Mouse (Mus musculus): Measurements from ENCODE around the gene Prss28.

DNA sequence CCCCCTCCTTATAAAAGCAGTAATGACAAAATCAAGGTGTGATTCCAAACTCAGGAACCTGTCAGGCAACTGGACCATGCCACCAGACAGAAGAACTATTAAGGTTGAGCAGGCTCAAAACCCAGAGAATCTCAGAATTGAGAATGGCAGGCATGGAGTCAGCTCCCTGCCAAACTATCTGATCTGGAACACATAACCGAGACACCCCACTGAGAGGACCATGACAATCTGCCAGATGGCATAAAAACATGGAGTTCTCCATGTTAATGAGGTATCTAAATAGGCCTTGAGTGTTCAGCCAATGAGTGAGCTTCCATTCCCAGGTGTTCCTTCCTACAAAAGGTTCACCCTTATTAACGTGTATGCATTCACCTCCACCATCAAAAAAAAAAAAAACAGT lies 52.8 kb downstream of the Prss28 start:
- TF ChIP-seq POLR2A (IDR thresholded peaks at IDR 0.05; ENCODE audit: borderline replicate concordance, extremely low read depth, insufficient read depth, insufficient read length, poor library complexity, severe bottlenecking) = no peak
- TF ChIP-seq CTCF (IDR thresholded peaks at IDR 0.05; ENCODE audit: borderline replicate concordance, extremely low read depth, insufficient read depth, insufficient read length) = no peak

All from brain, embryonic 14.5 days (tissue).